Mouse (Mus musculus) brain, embryonic 14.5 days (tissue): ENCODE results near the gene Lamb3.
A peak's percentile ranks its signal among the peaks of the same experiment; 100 is the strongest.

Source experiments
- CTCF ChIP-seq: fragments of 200-500 bp; IDR thresholded peaks from 2 replicates; pipeline ENCODE4 v1.5.1; 2012; ENCODE audit warnings: inconsistent platforms, mild to moderate bottlenecking, moderate library complexity, borderline replicate concordance; ENCODE audit not compliant: insufficient read depth, insufficient read length; ENCODE audit errors: extremely low read depth
- POLR2A ChIP-seq: fragments of 200-500 bp; IDR thresholded peaks from 2 replicates; pipeline ENCODE4 v1.6.1; 2012; ENCODE audit warnings: mild to moderate bottlenecking, inconsistent platforms, borderline replicate concordance; ENCODE audit not compliant: poor library complexity, insufficient read depth, insufficient read length, severe bottlenecking; ENCODE audit errors: extremely low read depth

GRCm38 (mm10) chr1:193172991-193173809, 34.3 kb upstream of the Lamb3 start:
- TF ChIP-seq POLR2A (peak; percentile 82; the same call in 1 of the 2 replicates), CTCF (no peak)
